Mouse (Mus musculus): ENCODE data around the gene Nab1. TPM values are rescaled to one million over a fixed set of nuclear protein-coding genes. Genes with fewer than 3 reads are reported as not detected.

Gene Nab1
- total and polyA plus RNA-seq, 3 experiments: 26.7 to 40.3 TPM; not detected in 1

- H3K9me3 ChIP-seq (replicated peaks; ENCODE audit: insufficient read depth, low read length): no peaks in the 10 kb centered on the region
- H3K9ac ChIP-seq (ENCODE audit: control insufficient read depth, low read depth, low read length, poor library complexity, severe bottlenecking): no peak overlapping the region
- TF ChIP-seq ZNF384 (IDR thresholded peaks at IDR 0.05; ENCODE audit: low read depth, low read length) (no peak), MEF2A (IDR thresholded peaks at IDR 0.05; ENCODE audit: extremely low read depth, insufficient replicate concordance, low read depth, low read length, poor library complexity, severe bottlenecking) (no peak), ELF1 (IDR thresholded peaks at IDR 0.05; ENCODE audit: low read depth, low read length) (no peak), POLR2AphosphoS2 (IDR thresholded peaks at IDR 0.05; ENCODE audit: low read length) (no peak), RAD21 (IDR thresholded peaks at IDR 0.05; ENCODE audit: low read depth, low read length) (no peak), MAZ (IDR thresholded peaks at IDR 0.05; ENCODE audit: low read depth, low read length) (no peak), TAL1 (IDR thresholded peaks at IDR 0.05; ENCODE audit: low read length) (no peak), ETS1 (IDR thresholded peaks at IDR 0.05; ENCODE audit: low read depth, low read length) (no peak), ZC3H11A (IDR thresholded peaks at IDR 0.05; ENCODE audit: low read depth, low read length) (no peak), HCFC1 (IDR thresholded peaks at IDR 0.05; ENCODE audit: low read depth, low read length) (no peak), UBTF (IDR thresholded peaks at IDR 0.05; ENCODE audit: borderline replicate concordance, insufficient read depth, low read depth, low read length) (no peak), E2F4 (IDR thresholded peaks at IDR 0.05; ENCODE audit: borderline replicate concordance, low read depth, low read length) (no peak), NELFE (IDR thresholded peaks at IDR 0.05; ENCODE audit: low read depth, low read length) (no peak), POLR2AphosphoS5 (IDR thresholded peaks at IDR 0.05; ENCODE audit: borderline replicate concordance, low read depth, low read length) (no peak), KAT2A (conservative IDR thresholded peaks at IDR 0.05; ENCODE audit: low read depth, low read length) (no peak), CHD2 (IDR thresholded peaks at IDR 0.05; ENCODE audit: low read length) (no peak), MYC (IDR thresholded peaks at IDR 0.05; ENCODE audit: low read depth, low read length) (no peak), JUND (IDR thresholded peaks at IDR 0.05; ENCODE audit: low read depth, low read length) (no peak), USF2 (IDR thresholded peaks at IDR 0.05; ENCODE audit: borderline replicate concordance in 1 of 2, insufficient read depth in 1 of 2, low read depth in 1 of 2, low read length in 2 of 2) (no peak)
Measured at GRCm38 (mm10) chr1:52423057-52423456, 77.4 kb downstream of the Nab1 start.

GRCm38 (mm10) chr1:52422137-52422536 is 78.3 kb downstream of the Nab1 start:
- Histone ChIP-seq H3K36me3 (ENCODE audit: control insufficient read depth in 1 of 2, insufficient read depth in 2 of 2, low read length in 2 of 2) (no peaks in the 10 kb centered on the region), H3K9me3 (replicated peaks; ENCODE audit: insufficient read depth, low read length) (no peaks in the 10 kb centered on the region), H3K4me1 (ENCODE audit: control insufficient read depth in 1 of 2, insufficient read depth in 2 of 2, low read length in 2 of 2) (no peaks in the 10 kb centered on the region), H3K27me3 (ENCODE audit: control insufficient read depth in 1 of 2, insufficient read depth in 2 of 2, low read length in 2 of 2) (no peaks in the 10 kb centered on the region; a peak in 1 of 4 replicates), H3K4me3 (ENCODE audit: control insufficient read depth in 1 of 2, insufficient read depth in 1 of 2, low read depth in 2 of 2, low read length in 2 of 2) (no peak overlapping the region), H3K27ac (ENCODE audit: control insufficient read depth, low read depth, low read length) (no peak overlapping the region), H3K79me2 (ENCODE audit: control insufficient read depth, insufficient read depth, low read length, poor library complexity) (no peaks in the 10 kb centered on the region), H3K9ac (ENCODE audit: control insufficient read depth, low read depth, low read length, poor library complexity, severe bottlenecking) (no peak overlapping the region)
- TF ChIP-seq SMC3 (IDR thresholded peaks at IDR 0.05; ENCODE audit: low read depth, low read length) (no peak), SIN3A (IDR thresholded peaks at IDR 0.05; ENCODE audit: low read length) (no peak), NELFE (IDR thresholded peaks at IDR 0.05; ENCODE audit: low read depth, low read length) (no peak), USF2 (IDR thresholded peaks at IDR 0.05; ENCODE audit: borderline replicate concordance in 1 of 2, insufficient read depth in 1 of 2, low read depth in 1 of 2, low read length in 2 of 2) (no peak), ZMIZ1 (IDR thresholded peaks at IDR 0.05; ENCODE audit: low read depth, low read length) (no peak), ZC3H11A (IDR thresholded peaks at IDR 0.05; ENCODE audit: low read depth, low read length) (no peak), UBTF (IDR thresholded peaks at IDR 0.05; ENCODE audit: borderline replicate concordance, insufficient read depth, low read depth, low read length) (no peak), MXI1 (IDR thresholded peaks at IDR 0.05; ENCODE audit: low read depth, low read length) (no peak), CTCF (IDR thresholded peaks at IDR 0.05 in 2 of 3, conservative IDR thresholded peaks at IDR 0.05 in 1 of 3; ENCODE audit: control insufficient read depth in 1 of 3, insufficient read depth in 1 of 3, low read depth in 2 of 3, low read length in 3 of 3, poor library complexity in 1 of 3, severe bottlenecking in 1 of 3) (no peak), JUND (IDR thresholded peaks at IDR 0.05; ENCODE audit: low read depth, low read length) (no peak), CHD2 (IDR thresholded peaks at IDR 0.05; ENCODE audit: low read length) (no peak), MAX (IDR thresholded peaks at IDR 0.05; ENCODE audit: low read length) (no peak), GABPA (IDR thresholded peaks at IDR 0.05; ENCODE audit: low read depth, low read length) (no peak), CHD1 (IDR thresholded peaks at IDR 0.05; ENCODE audit: low read depth, low read length) (no peak), ZNF384 (IDR thresholded peaks at IDR 0.05; ENCODE audit: low read depth, low read length) (no peak), MYB (IDR thresholded peaks at IDR 0.05; ENCODE audit: low read depth, low read length) (no peak), USF1 (IDR thresholded peaks at IDR 0.05; ENCODE audit: low read depth, low read length) (no peak)
- no peak for DNase-seq (ENCODE audit: low read depth, low spot score)

More at GRCm38 (mm10) chr1:52423057-52423456, 77.4 kb downstream of the Nab1 start:
- peak; percentile 7 for DNase-seq (ENCODE audit: low read depth, low spot score)
- no peaks in the 10 kb centered on the region for H3K4me1 ChIP-seq (ENCODE audit: control insufficient read depth in 1 of 2, insufficient read depth in 2 of 2, low read length in 2 of 2)
- H3K79me2 ChIP-seq (ENCODE audit: control insufficient read depth, insufficient read depth, low read length, poor library complexity): no peaks in the 10 kb centered on the region
- H3K36me3 ChIP-seq (ENCODE audit: control insufficient read depth in 1 of 2, insufficient read depth in 2 of 2, low read length in 2 of 2): no peaks in the 10 kb centered on the region
- H3K27ac ChIP-seq (ENCODE audit: control insufficient read depth, low read depth, low read length): no peak overlapping the region
- no peak overlapping the region for H3K4me3 ChIP-seq (ENCODE audit: control insufficient read depth in 1 of 2, insufficient read depth in 1 of 2, low read depth in 2 of 2, low read length in 2 of 2)
- H3K27me3 ChIP-seq (ENCODE audit: control insufficient read depth in 1 of 2, insufficient read depth in 2 of 2, low read length in 2 of 2): no peaks in the 10 kb centered on the region; a peak in 1 of 4 replicates

Data from MEL (cell line).